Mouse (Mus musculus): Measurements from ENCODE around the gene 2510009E07Rik.
A peak's percentile ranks its signal among the peaks of the same experiment; 100 is the strongest.
"Not testable (repeated sequence)": the region's sequence is repeated elsewhere in the genome, so short reads cannot be mapped to it uniquely, and the experiment has no call there.

2510009E07Rik gene

GRCm38 (mm10) chr16:21676791-21677190, 17.7 kb downstream of the 2510009E07Rik start:
- no peak for DNase-seq (ENCODE audit: low spot score in 2 of 2)

- DNase-seq (ENCODE audit: low spot score in 2 of 2): not testable (repeated sequence)
Measured at GRCm38 (mm10) chr16:21673651-21674050, 20.8 kb downstream of the 2510009E07Rik start.

DNA sequence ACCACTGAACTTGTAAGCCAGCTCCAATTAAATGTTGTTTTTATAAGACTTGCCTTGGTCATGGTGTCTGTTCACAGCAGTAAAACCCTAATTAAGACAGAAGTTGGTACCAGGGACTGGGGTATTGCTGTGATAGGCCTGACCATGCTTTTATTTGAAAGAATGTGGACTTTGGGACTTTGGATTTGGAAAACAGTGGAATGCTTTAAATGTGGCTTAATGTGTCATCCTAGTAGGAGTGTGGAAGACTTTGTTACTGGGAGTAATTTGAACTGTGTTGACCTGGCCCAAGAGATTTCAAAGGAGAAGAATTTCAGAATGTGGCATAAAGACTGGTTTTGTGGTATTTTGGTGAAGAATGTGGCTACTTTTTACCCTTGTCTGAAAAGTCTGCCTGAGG, 21.4 kb downstream of the 2510009E07Rik start:
- DNase-seq (ENCODE audit: low spot score in 2 of 2): not testable (repeated sequence)

GRCm38 (mm10) chr16:21671878-21672277, 22.6 kb downstream of the 2510009E07Rik start:
- no peak for DNase-seq (ENCODE audit: low spot score in 2 of 2)

GRCm38 (mm10) chr16:21665423-21665986, 29.0 kb downstream of the 2510009E07Rik start:
- DNase-seq (ENCODE audit: low spot score in 2 of 2): no peak

DNA sequence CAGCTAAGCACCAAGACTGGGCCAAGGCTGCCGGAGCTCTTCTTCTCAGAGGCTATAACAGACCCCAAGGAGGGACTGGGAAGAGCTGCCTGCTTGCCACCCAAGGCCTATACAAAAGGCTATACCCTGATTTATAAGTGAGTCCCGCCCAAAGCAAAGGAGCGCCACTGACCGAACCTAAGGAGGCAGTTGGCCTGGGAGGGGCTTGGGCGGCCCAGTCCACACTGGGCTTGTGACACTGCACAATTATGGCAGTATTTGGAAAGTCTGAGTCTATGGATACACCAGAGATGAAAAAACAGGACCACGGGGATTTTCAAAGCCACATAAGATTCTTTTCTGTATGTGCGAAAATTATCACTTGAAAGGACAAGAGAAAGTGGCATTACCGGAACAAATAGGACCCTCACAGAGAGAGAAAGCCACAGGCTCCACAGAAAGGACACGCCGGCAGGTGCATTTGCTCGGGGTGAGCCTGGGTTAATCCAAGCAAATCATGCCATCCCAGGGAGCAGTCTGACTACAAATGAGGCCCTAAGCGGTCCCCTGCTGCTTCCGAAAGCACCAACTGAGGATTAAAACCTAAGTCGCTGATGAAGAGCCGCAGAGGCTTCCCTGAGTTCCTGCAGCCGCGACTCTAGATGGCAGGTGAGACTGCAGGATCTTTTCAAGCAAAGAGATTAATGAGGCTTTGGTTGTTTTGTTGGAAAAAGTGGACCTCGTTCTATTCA, 29.7 kb downstream of the 2510009E07Rik start:
- DNase-seq (ENCODE audit: low spot score in 2 of 2): no peak

GRCm38 (mm10) chr16:21655961-21656360, 38.5 kb downstream of the 2510009E07Rik start:
- DNase-seq (ENCODE audit: low spot score in 2 of 2): no peak

GRCm38 (mm10) chr16:21655291-21655690, 39.2 kb downstream of the 2510009E07Rik start:
- DNase-seq (ENCODE audit: low spot score in 2 of 2): no peak

DNA sequence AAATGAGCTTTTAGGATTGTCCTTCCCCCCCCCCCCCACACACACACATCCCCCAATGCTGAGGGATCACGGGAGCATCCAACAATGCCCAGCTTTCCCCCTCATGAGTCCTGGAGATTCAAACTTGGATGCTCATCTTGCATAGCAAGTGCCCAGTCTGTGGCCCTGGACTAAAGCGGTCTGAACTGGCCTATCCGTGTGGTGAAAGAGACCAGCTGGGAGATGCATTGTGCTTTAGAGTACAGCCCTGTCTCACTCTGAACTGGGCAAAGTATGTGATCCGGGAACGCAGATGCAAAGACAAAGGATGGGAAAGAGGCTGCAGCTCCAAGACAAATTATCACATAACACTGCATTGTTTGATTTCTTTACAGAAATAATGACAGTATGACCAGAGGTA, 40.1 kb downstream of the 2510009E07Rik start:
- DNase-seq (ENCODE audit: low spot score in 2 of 2): no peak

DNA sequence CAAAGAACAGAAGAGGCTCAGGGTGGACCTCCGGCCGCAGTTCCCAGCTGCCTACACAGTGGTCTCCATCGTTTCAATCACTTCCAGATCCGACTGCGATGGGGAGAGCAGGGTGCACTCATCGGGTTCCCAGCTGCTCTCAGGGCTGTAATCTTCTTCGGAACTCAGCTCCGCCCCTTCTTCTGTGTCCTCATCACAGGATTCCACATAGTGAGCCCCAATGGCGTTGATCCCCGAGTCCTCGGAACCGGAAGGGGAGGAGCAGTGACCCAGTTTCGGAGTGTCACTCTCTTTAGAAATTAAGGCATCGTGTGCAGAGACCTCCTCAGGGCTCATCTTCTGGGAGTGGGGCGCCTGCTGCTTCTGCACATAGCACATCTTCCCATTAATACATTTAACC, 41.3 kb downstream of the 2510009E07Rik start:
- DNase-seq (ENCODE audit: low spot score in 2 of 2): no peak

DNA sequence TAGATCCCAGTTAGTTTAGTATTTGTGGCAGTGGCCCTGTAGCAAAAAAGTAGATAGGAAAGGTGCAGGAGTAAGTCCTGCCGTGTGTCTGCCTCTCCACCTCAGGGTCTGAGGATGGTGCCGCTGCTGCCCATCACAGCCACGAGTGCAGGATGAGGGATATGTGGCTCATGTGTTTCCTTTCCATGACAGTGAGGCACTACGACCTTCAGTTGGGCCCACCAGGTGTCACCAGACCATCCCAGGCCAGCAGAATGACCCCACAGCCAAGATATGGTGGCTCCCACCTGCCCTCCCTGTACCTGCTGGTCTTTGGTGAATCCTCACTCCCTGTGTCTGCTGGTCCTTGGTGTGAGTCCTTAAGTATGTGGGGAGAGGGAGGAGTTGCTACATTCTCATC, 43.3 kb downstream of the 2510009E07Rik start:
- no peak for DNase-seq (ENCODE audit: low spot score in 2 of 2)

DNA sequence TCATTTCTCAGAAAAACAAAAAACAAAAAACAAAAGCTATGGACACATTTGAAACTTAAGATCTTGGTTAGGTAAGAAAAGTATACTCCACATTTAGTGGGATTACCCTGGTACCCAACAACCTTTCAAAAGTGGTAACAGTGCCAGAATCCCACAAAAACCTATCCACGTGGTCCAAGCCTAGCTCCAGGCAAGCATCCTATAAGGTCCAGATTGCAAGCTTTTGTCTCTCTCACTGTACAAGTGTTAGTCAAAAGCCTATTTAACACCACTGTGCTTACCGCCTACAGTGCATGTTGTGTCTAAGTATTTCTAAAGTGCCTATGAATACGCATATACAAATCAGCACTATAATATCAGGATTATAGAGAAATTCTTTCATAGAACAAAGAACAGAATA, 44.2 kb downstream of the 2510009E07Rik start:
- DNase-seq (ENCODE audit: low spot score in 2 of 2): no peak

- DNase-seq (ENCODE audit: low spot score in 2 of 2): no peak
Measured at GRCm38 (mm10) chr16:21648800-21649199, 45.7 kb downstream of the 2510009E07Rik start.

- DNase-seq (ENCODE audit: low spot score in 2 of 2): no peak
Measured at GRCm38 (mm10) chr16:21646496-21646895, 48.0 kb downstream of the 2510009E07Rik start.

GRCm38 (mm10) chr16:21645915-21646314, 48.5 kb downstream of the 2510009E07Rik start:
- DNase-seq (ENCODE audit: low spot score in 2 of 2): no peak

GRCm38 (mm10) chr16:21644574-21644973, 49.9 kb downstream of the 2510009E07Rik start:
- DNase-seq (ENCODE audit: low spot score in 2 of 2): no peak

DNA sequence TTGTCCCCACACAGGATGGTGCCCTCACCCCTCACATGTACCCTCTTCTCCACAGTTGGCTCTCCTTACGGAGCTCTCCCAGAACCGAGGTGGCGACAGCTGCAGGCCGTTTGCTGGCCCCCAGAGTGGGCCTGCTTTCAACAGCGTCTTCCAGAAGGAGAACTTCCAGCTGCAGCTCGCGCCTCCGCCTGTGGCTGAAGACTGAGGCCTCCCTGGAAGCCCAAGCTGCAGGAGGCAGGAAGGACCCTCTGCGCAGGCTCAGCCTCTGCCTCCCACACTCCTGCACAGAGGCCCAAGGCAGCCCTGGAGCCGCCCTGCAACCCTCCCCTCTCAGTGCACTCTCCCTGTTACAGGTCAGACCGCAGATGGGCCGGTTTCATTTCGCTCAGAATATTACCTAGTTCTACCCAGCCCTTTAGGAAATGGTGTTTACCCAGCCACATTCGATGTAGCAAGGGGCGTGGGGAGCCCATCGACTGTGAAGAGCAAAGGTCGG, 50.4 kb downstream of the 2510009E07Rik start:
- peak in 1 of 2 experiments; percentile 10 for DNase-seq (ENCODE audit: low spot score in 2 of 2)

- DNase-seq (ENCODE audit: low spot score in 2 of 2): no peak
Measured at GRCm38 (mm10) chr16:21643621-21644041, 50.8 kb downstream of the 2510009E07Rik start.

GRCm38 (mm10) chr16:21642906-21643305, 51.6 kb downstream of the 2510009E07Rik start:
- no peak for DNase-seq (ENCODE audit: low spot score in 2 of 2)

- DNase-seq (ENCODE audit: low spot score in 2 of 2): no peak
Measured at GRCm38 (mm10) chr16:21641944-21642343, 52.5 kb downstream of the 2510009E07Rik start.

DNA sequence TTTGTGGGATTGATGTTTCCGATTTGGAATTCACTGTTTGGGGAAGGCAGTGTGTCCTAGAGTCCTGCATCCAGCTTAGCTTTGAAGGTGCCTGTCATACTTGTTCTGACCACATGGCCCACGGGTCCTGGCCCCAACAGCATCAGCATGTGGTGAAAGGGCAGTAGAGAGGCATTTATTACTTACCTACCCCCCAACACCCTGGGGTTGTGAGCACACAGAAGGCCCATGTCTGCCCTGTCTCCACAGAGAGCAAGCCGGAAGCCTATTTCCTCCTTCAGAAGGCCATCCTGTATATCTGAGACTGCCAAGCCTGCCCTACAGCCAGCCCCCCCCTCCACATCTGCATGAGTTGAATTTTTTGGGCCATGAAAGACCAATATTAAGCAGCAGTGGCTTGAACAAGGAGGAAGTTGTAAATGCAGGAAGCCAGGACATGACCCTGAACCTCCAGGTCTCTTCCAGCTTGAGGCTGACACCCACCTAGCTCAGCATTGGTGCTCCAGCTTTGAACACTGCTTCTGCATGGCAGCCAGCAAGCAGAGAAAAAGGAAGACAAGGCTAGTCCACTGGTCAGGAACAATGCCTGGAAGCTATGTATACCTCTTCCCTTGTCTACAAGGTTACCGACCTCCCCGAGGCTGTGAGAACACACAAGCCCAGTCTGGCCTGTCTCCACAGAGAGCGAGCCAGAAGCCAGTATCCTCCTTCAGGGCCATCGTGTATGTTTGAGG, 53.5 kb downstream of the 2510009E07Rik start:
- DNase-seq (ENCODE audit: low spot score in 2 of 2): no peak

- DNase-seq (ENCODE audit: low spot score in 2 of 2): no peak
Measured at GRCm38 (mm10) chr16:21637201-21637819, 57.2 kb downstream of the 2510009E07Rik start.

Data from thymus, postnatal 10 days (tissue).